Mouse (Mus musculus): Measurements from ENCODE around the gene Neu1. TPM values are rescaled to one million over a fixed set of nuclear protein-coding genes. Genes with fewer than 3 reads are reported as not detected.
A peak's percentile ranks its signal among the peaks of the same experiment; 100 is the strongest.

Gene Neu1
- total RNA-seq, 2 experiments from 2014 or later: 39.4 to 43.1 TPM

DNA sequence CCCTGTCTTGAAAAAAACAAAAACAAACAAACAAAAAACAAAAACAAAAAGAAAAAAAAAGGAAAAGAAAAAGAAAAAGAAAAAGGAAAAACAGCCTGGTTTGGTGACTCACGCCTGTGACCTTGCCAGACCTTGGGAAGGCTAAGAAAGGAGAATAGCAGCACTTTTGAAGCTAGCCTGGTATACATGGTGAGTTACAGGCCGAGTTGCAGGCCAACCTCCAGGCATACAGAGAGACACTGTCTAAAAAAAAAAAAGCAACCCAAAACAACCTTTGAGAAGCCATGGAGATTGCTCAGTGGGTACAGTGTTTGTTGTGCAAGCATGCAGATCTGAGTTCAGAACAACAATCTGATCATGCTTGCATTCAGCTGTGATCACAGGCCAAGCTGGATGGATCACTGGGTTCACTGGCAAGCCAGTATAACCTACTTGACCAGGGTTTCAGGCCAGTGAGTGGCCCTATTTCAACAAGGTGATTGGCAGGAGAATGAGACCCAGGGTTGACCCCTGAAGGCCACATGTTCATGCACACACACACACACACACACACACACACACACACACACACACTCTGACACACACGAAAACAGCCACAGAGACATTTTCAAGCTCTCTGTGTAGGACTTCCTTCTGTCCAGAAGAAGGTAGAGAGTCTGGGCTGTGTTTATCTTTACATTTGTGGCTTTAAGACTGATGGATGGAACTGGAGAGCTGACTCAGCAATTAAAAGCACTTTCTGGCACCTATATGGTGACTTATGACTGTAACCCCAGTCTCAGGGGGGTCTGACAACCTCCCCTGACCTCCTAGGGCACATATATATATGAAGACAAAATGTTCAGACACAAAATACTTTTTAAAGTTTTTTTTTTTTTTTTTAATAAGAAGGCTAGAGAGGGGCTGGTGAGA is 44.8 kb downstream of the Neu1 start:
- DNase-seq (ENCODE audit: low spot score in 2 of 2): no peak

GRCm38 (mm10) chr17:34977000-34977399 is 45.9 kb downstream of the Neu1 start:
- Histone ChIP-seq H3K4me3 (no peak overlapping the region), H3K27ac (no peak overlapping the region)
- TF ChIP-seq CTCF (conservative IDR thresholded peaks at IDR 0.05): no peak

More for the DNA sequence above, 44.8 kb downstream of the Neu1 start:
- no peak for TF ChIP-seq CTCF (conservative IDR thresholded peaks at IDR 0.05)
- H3K4me3 ChIP-seq: no peak overlapping the region
- no peak overlapping the region for H3K27ac ChIP-seq

GRCm38 (mm10) chr17:34978239-34978638 is 47.2 kb downstream of the Neu1 start:
- H3K4me3 ChIP-seq: no peak overlapping the region
- DNase-seq (ENCODE audit: low spot score in 2 of 2): no peak
- H3K27ac ChIP-seq: no peak overlapping the region
- no peak for TF ChIP-seq CTCF (conservative IDR thresholded peaks at IDR 0.05)

More at GRCm38 (mm10) chr17:34977000-34977399, 45.9 kb downstream of the Neu1 start:
- DNase-seq (ENCODE audit: low spot score in 2 of 2): no peak

- DNase-seq (ENCODE audit: low spot score in 2 of 2): no peak
- no peak for TF ChIP-seq CTCF (conservative IDR thresholded peaks at IDR 0.05)
- Histone ChIP-seq H3K27ac (no peak overlapping the region), H3K4me3 (no peak overlapping the region)
Observed at GRCm38 (mm10) chr17:34979631-34980030, 48.6 kb downstream of the Neu1 start.

DNA sequence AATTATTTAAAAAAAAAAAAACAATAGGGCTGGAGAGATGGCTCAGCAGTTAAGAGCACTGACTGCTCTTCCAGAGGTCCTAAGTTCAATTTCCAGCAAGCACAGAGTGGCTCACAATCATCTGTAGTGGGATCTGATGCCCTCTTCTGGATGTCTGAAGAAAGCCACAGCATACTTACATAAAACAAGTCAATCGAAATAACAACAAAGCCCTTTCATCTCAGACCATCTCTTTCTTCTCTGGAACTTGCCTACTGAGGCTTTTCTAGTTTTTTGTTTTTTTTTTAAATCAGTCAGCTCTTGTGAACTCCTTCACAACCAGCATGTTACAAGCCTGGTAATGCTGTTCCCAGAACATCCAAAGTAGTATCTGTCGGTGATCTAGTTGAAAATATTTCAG is 49.6 kb downstream of the Neu1 start:
- DNase-seq (ENCODE audit: low spot score in 2 of 2): peak in 1 of 2 experiments; percentile 41
- TF ChIP-seq CTCF (conservative IDR thresholded peaks at IDR 0.05): peak; percentile 88
- H3K4me3 ChIP-seq: peak overlapping the region; percentile 74
- peak overlapping the region; percentile 95 for H3K27ac ChIP-seq

- H3K4me3 ChIP-seq: peak within 1 kb of the TSS; percentile 74
- DNase-seq (ENCODE audit: low spot score in 2 of 2): peak; percentile 89 to 94
- TF ChIP-seq CTCF (conservative IDR thresholded peaks at IDR 0.05): 0 out of 2 replicates have a peak, but pooled peaks have one; percentile 49
- peak within 1 kb of the TSS; percentile 95 for H3K27ac ChIP-seq
Observed at GRCm38 (mm10) chr17:34981690-34982180, 50.7 kb downstream of the Neu1 start, which contains the start of gene Lsm2. Lsm2 (plus strand) TSS chr17:34981862.

DNA sequence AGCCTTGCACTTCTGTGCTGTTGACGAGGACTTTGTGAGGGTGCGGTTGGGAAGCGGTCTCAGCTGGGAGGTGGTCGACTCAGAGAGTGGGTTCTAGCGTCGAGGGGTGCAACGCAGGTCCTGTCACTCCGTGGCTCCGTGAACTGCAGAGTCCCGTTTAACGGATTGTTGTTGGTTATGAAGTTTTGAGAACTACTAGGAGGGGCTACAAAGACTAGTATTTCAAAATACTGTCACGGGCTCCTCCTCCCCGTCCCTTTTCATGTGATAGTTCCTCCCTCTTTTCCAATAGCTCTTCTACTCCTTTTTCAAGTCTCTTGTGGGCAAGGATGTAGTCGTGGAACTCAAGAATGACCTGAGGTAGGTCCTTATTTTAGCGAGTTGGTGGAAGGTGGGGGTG is 51.3 kb downstream of the Neu1 start:
- Histone ChIP-seq H3K27ac (peak overlapping the region; percentile 95), H3K4me3 (peak overlapping the region; percentile 74)
- TF ChIP-seq CTCF (conservative IDR thresholded peaks at IDR 0.05): no peak
- DNase-seq (ENCODE audit: low spot score in 2 of 2): no peak

DNA sequence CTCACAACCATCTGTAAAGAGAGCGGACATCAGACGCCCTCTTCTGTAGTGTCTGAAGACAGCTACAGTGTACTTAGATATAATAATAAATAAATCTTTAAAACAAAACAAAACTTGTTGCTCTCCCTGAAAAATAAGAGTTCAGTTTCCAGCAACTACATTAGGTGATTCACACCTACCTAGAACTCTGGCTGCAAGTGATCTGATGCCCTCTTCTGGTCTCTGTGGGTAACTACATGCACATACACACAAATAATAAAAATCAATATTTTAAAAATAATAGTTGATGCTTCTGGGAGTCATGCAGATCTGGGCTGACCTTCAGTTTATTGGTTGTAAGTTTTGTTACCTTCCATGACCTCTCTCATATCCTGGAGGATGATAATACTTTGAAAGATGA is 53.2 kb downstream of the Neu1 start:
- TF ChIP-seq CTCF (conservative IDR thresholded peaks at IDR 0.05): peak; percentile 92
- Histone ChIP-seq H3K27ac (no peak overlapping the region), H3K4me3 (no peak overlapping the region)
- no peak for DNase-seq (ENCODE audit: low spot score in 2 of 2)

Other genes starting within 250 kb of the Neu1 start
- 10 to 100 TPM; 27.2 to 28.7 TPM for gene C4b, start 187.4 kb upstream of the Neu1 start, total RNA-seq (2021)
- gene Cyp21a1, start 126.7 kb upstream of the Neu1 start, total RNA-seq (2021): under 1 TPM in 1 of 2 experiments, not detected in 1; 0.42 TPM
- gene Stk19, start 94.3 kb upstream of the Neu1 start, total RNA-seq (2021): 10 to 100 TPM; 55.5 to 61.3 TPM
- gene Dxo, start 94.2 kb upstream of the Neu1 start, total RNA-seq (2021): 10 to 100 TPM; 39.7 to 42.3 TPM
- 10 to 100 TPM; 75.1 to 78.3 TPM for gene Skiv2l, start 81.0 kb upstream of the Neu1 start, total RNA-seq (2021)
- gene Nelfe, start 80.9 kb upstream of the Neu1 start, total RNA-seq (2021): 10 to 100 TPM; 34.9 to 38.1 TPM
- gene Cfb, start 68.7 kb upstream of the Neu1 start, total RNA-seq (2021): not detected
- 1 to 10 TPM; 7.5 to 9.0 TPM for gene Zbtb12, start 51.8 kb upstream of the Neu1 start, total RNA-seq (2021)
- not detected for gene Gm20547, start 49.2 kb upstream of the Neu1 start, total RNA-seq (2021)
- gene C2, start 33.0 kb upstream of the Neu1 start, total RNA-seq (2021): 1 to 10 TPM; 1.1 to 1.8 TPM
- gene Ehmt2, start 32.8 kb upstream of the Neu1 start, total RNA-seq (2021): 100 to 1,000 TPM; 181 to 190 TPM
- under 1 TPM in 1 of 2 experiments, not detected in 1; 0.29 TPM for gene Slc44a4, start 16.8 kb upstream of the Neu1 start, total RNA-seq (2021)
- 10 to 100 TPM; 21.4 to 24.7 TPM for gene Hspa1b, start 28.0 kb downstream of the Neu1 start, total RNA-seq (2021)
- not detected for gene Gm20481, start 38.7 kb downstream of the Neu1 start, total RNA-seq (2021)
- gene Hspa1a, start 40.9 kb downstream of the Neu1 start, total RNA-seq (2021): 10 to 100 TPM; 16.9 to 18.1 TPM
- under 1 TPM; 0.44 to 0.49 TPM for gene Hspa1l, start 41.5 kb downstream of the Neu1 start, total RNA-seq (2021)
- 10 to 100 TPM; 15.9 to 21.8 TPM for gene Lsm2, start 50.6 kb downstream of the Neu1 start, total RNA-seq (2021)
- gene Vars, start 69.7 kb downstream of the Neu1 start, total RNA-seq (2021): 10 to 100 TPM; 48.2 to 55.1 TPM
- under 1 TPM; 0.20 to 0.26 TPM for gene Vwa7, start 85.3 kb downstream of the Neu1 start, total RNA-seq (2021)
- under 1 TPM in 1 of 2 experiments, not detected in 1; 0.67 TPM for gene Sapcd1, start 96.8 kb downstream of the Neu1 start, total RNA-seq (2021)
- gene Msh5, start 115.5 kb downstream of the Neu1 start, total RNA-seq (2021): 1 to 10 TPM in 1 of 2 experiments, under 1 TPM in 1; 0.26 to 1.1 TPM
- gene Clic1, start 118.7 kb downstream of the Neu1 start, total RNA-seq (2021): 1 to 10 TPM; 9.2 to 9.6 TPM
- gene Ddah2, start 127.8 kb downstream of the Neu1 start, total RNA-seq (2021): 10 to 100 TPM; 13.7 to 15.8 TPM
- not detected for gene Ly6g6c, start 134.1 kb downstream of the Neu1 start, total RNA-seq (2021)
- gene Mpig6b, start 134.9 kb downstream of the Neu1 start, total RNA-seq (2021): not detected
- 1 to 10 TPM; 2.5 to 3.5 TPM for gene Ly6g6e, start 145.6 kb downstream of the Neu1 start, total RNA-seq (2021)
- 1 to 10 TPM; 1.1 TPM for gene Ly6g6d, start 146.8 kb downstream of the Neu1 start, total RNA-seq (2021)
- under 1 TPM in 1 of 2 experiments, not detected in 1; 0.52 TPM for gene Ly6g6f, start 154.4 kb downstream of the Neu1 start, total RNA-seq (2021)
- gene Abhd16a, start 158.0 kb downstream of the Neu1 start, total RNA-seq (2021): 100 to 1,000 TPM; 110 to 113 TPM
- gene Ly6g5c, start 177.0 kb downstream of the Neu1 start, total RNA-seq (2021): not detected
- under 1 TPM in 1 of 2 experiments, not detected in 1; 0.54 TPM for gene Ly6g5b, start 184.2 kb downstream of the Neu1 start, total RNA-seq (2021)
- 10 to 100 TPM; 15.0 to 15.9 TPM for gene Gpank1, start 190.2 kb downstream of the Neu1 start, total RNA-seq (2021)
- 100 to 1,000 TPM; 170 to 178 TPM for gene Csnk2b, start 190.8 kb downstream of the Neu1 start, total RNA-seq (2021)
- 10 to 100 TPM; 25.2 to 29.3 TPM for gene D17H6S53E, start 195.1 kb downstream of the Neu1 start, total RNA-seq (2021)
- gene Apom, start 200.8 kb downstream of the Neu1 start, total RNA-seq (2021): under 1 TPM; 0.37 to 0.49 TPM
- gene Bag6, start 203.9 kb downstream of the Neu1 start, total RNA-seq (2021): 100 to 1,000 TPM; 320 to 334 TPM
- 100 to 1,000 TPM; 339 to 370 TPM for gene Prrc2a, start 233.6 kb downstream of the Neu1 start, total RNA-seq (2021)
- 10 to 100 TPM; 11.1 to 11.8 TPM for gene Aif1, start 244.8 kb downstream of the Neu1 start, total RNA-seq (2021)